Mouse (Mus musculus): ENCODE results near the gene H2al1i. TPM values are rescaled to one million over a fixed set of nuclear protein-coding genes. Genes with fewer than 3 reads are reported as not detected.
"Not testable (repeated sequence)": the region's sequence is repeated elsewhere in the genome, so short reads cannot be mapped to it uniquely, and the experiment has no call there.

The H2al1i gene
- polyA plus RNA-seq, 1 experiment from 2014 or later = not detected

DNA sequence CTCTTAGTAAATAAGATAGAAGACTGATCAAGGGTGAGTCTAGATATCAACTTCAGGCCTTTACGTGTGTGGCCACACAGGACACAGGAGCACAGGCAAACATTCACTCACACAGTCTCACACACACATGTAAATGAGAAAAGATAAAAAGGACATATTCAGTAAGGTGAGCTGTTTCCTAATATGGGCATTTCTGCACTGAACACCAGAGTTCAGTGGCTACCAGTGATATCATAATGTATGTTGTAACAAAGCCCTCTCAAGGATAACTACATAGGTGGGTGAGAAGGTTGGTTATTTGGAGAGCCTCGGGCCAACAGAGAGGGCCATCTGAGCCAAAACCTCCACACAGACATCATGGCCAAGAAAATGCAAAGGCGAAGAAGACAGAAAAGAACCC is 12.8 kb upstream of the H2al1i start, which contains the start of gene H2al1e:
H2al1e (plus strand) TSS at position 301 of the 400 bp plus-strand sequence.
- H3K4me1 ChIP-seq (ENCODE audit: control insufficient read depth, insufficient read depth, low read length); H3K27me3 ChIP-seq (ENCODE audit: control insufficient read depth, insufficient read depth, low read length); ATAC-seq (ENCODE audit: insufficient number of reproducible peaks, insufficient read depth, low FRiP score, low read depth); H3K9ac ChIP-seq (replicated peaks; ENCODE audit: low read depth, low read length); H3K27ac ChIP-seq (ENCODE audit: low read length); H3K4me2 ChIP-seq (replicated peaks; ENCODE audit: low read depth, low read length); H3K9me3 ChIP-seq (ENCODE audit: control insufficient read depth, low read depth, low read length); H3K36me3 ChIP-seq (ENCODE audit: control insufficient read depth, insufficient read depth, low read length); H3K4me3 ChIP-seq (ENCODE audit: low read depth, low read length): not testable (repeated sequence)
- WGBS = no CpG with 5 or more reads among the region's 3 CpGs

DNA sequence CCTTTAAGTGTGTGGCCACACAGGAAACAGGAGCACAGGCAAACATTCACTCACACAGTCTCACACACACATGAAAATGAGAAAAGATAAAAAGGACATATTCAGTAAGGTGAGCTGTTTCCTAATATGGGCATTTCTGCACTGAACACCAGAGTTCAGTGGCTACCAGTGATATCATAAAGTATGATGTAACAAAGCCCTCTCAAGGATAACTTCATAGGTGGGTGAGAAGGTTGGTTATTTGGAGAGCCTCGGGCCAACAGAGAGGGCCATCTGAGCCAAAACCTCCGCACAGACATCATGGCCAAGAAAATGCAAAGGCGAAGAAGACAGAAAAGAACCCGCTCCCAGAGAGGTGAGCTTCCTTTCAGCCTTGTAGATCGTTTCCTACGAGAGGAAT is 9.6 kb upstream of the H2al1i start, which contains the start of gene H2al1f:
H2al1f (plus strand) TSS at position 301 of the 400 bp plus-strand sequence.
- H3K36me3 ChIP-seq (ENCODE audit: control insufficient read depth, insufficient read depth, low read length); ATAC-seq (ENCODE audit: insufficient number of reproducible peaks, insufficient read depth, low FRiP score, low read depth); H3K9me3 ChIP-seq (ENCODE audit: control insufficient read depth, low read depth, low read length); H3K27me3 ChIP-seq (ENCODE audit: control insufficient read depth, insufficient read depth, low read length); H3K4me2 ChIP-seq (replicated peaks; ENCODE audit: low read depth, low read length); H3K4me1 ChIP-seq (ENCODE audit: control insufficient read depth, insufficient read depth, low read length); H3K27ac ChIP-seq (ENCODE audit: low read length); H3K9ac ChIP-seq (replicated peaks; ENCODE audit: low read depth, low read length); H3K4me3 ChIP-seq (ENCODE audit: low read depth, low read length): not testable (repeated sequence)
- no CpG with 5 or more reads among the region's 6 CpGs for WGBS

DNA sequence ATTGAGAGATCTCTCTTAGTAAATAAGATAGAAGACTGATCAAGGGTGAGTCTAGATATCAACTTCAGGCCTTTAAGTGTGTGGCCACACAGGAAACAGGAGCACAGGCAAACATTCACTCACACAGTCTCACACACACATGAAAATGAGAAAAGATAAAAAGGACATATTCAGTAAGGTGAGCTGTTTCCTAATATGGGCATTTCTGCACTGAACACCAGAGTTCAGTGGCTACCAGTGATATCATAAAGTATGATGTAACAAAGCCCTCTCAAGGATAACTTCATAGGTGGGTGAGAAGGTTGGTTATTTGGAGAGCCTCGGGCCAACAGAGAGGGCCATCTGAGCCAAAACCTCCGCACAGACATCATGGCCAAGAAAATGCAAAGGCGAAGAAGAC is 6.5 kb upstream of the H2al1i start, which contains the start of gene H2al1g:
H2al1g (plus strand) TSS at position 301 of the 400 bp plus-strand sequence.
- H3K36me3 ChIP-seq (ENCODE audit: control insufficient read depth, insufficient read depth, low read length); H3K27ac ChIP-seq (ENCODE audit: low read length); H3K9ac ChIP-seq (replicated peaks; ENCODE audit: low read depth, low read length); H3K9me3 ChIP-seq (ENCODE audit: control insufficient read depth, low read depth, low read length); ATAC-seq (ENCODE audit: insufficient number of reproducible peaks, insufficient read depth, low FRiP score, low read depth); H3K4me2 ChIP-seq (replicated peaks; ENCODE audit: low read depth, low read length); H3K4me3 ChIP-seq (ENCODE audit: low read depth, low read length); H3K27me3 ChIP-seq (ENCODE audit: control insufficient read depth, insufficient read depth, low read length); H3K4me1 ChIP-seq (ENCODE audit: control insufficient read depth, insufficient read depth, low read length): not testable (repeated sequence)
- no CpG with 5 or more reads among the region's 3 CpGs for WGBS

DNA sequence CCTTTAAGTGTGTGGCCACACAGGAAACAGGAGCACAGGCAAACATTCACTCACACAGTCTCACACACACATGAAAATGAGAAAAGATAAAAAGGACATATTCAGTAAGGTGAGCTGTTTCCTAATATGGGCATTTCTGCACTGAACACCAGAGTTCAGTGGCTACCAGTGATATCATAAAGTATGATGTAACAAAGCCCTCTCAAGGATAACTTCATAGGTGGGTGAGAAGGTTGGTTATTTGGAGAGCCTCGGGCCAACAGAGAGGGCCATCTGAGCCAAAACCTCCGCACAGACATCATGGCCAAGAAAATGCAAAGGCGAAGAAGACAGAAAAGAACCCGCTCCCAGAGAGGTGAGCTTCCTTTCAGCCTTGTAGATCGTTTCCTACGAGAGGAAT is 3.3 kb upstream of the H2al1i start, which contains the start of gene H2al1h:
H2al1h (plus strand) TSS at position 301 of the 400 bp plus-strand sequence.
- H3K27ac ChIP-seq (ENCODE audit: low read length); H3K9me3 ChIP-seq (ENCODE audit: control insufficient read depth, low read depth, low read length); H3K4me1 ChIP-seq (ENCODE audit: control insufficient read depth, insufficient read depth, low read length); H3K36me3 ChIP-seq (ENCODE audit: control insufficient read depth, insufficient read depth, low read length); H3K4me2 ChIP-seq (replicated peaks; ENCODE audit: low read depth, low read length); H3K4me3 ChIP-seq (ENCODE audit: low read depth, low read length); H3K27me3 ChIP-seq (ENCODE audit: control insufficient read depth, insufficient read depth, low read length); H3K9ac ChIP-seq (replicated peaks; ENCODE audit: low read depth, low read length); ATAC-seq (ENCODE audit: insufficient number of reproducible peaks, insufficient read depth, low FRiP score, low read depth): not testable (repeated sequence)
- no CpG with 5 or more reads among the region's 6 CpGs for WGBS

DNA sequence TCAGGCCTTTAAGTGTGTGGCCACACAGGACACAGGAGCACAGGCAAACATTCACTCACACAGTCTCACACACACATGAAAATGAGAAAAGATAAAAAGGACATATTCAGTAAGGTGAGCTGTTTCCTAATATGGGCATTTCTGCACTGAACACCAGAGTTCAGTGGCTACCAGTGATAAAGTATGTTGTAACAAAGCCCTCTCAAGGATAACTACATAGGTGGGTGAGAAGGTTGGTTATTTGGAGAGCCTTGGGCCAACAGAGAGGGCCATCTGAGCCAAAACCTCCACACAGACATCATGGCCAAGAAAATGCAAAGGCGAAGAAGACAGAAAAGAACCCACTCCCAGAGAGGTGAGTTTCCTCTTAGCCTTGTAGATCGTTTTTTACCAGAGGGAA is 3.1 kb downstream of the H2al1i start, which contains the start of gene H2al1j:
H2al1j (plus strand) TSS at position 301 of the 400 bp plus-strand sequence.
- 88% methylated on average over 2 of the region's 2 CpGs for WGBS
- H3K4me2 ChIP-seq (replicated peaks; ENCODE audit: low read depth, low read length); ATAC-seq (ENCODE audit: insufficient number of reproducible peaks, insufficient read depth, low FRiP score, low read depth); H3K36me3 ChIP-seq (ENCODE audit: control insufficient read depth, insufficient read depth, low read length); H3K9me3 ChIP-seq (ENCODE audit: control insufficient read depth, low read depth, low read length); H3K27me3 ChIP-seq (ENCODE audit: control insufficient read depth, insufficient read depth, low read length); H3K4me1 ChIP-seq (ENCODE audit: control insufficient read depth, insufficient read depth, low read length); H3K27ac ChIP-seq (ENCODE audit: low read length); H3K9ac ChIP-seq (replicated peaks; ENCODE audit: low read depth, low read length); H3K4me3 ChIP-seq (ENCODE audit: low read depth, low read length): not testable (repeated sequence)

DNA sequence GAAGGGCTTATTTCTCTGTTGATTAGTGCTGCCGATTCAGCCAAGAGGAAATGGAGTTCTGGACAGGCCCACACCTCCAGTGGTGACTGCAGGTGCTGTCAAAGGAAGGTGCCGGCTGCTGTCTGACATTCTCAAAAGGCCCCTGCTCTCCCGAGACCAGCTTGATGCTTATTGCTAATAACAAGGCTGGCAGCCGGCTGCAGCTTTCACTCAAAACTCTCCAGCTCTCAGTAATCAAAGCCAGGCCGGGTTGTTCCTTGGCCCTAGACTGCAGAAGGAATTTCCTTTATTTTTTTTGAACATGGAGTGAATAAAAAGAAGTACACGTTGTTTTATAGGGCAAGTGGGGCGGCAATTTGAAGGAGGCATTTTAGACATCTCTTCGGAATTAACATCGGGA is 21.3 kb downstream of the H2al1i start:
- no peaks in the 10 kb centered on the region for H3K4me1 ChIP-seq (ENCODE audit: control insufficient read depth, insufficient read depth, low read length)
- no peak overlapping the region for H3K4me3 ChIP-seq (ENCODE audit: low read depth, low read length)
- no peak overlapping the region for H3K27ac ChIP-seq (ENCODE audit: low read length)
- no peaks in the 10 kb centered on the region for H3K36me3 ChIP-seq (ENCODE audit: control insufficient read depth, insufficient read depth, low read length)
- no peak overlapping the region for H3K4me2 ChIP-seq (replicated peaks; ENCODE audit: low read depth, low read length)
- WGBS = 67% methylated on average over 9 of the region's 9 CpGs
- no peaks in the 10 kb centered on the region; the same call in 1 of the 2 replicates for H3K27me3 ChIP-seq (ENCODE audit: control insufficient read depth, insufficient read depth, low read length)
- H3K9me3 ChIP-seq (ENCODE audit: control insufficient read depth, low read depth, low read length) = no peaks in the 10 kb centered on the region
- ATAC-seq (ENCODE audit: insufficient number of reproducible peaks, insufficient read depth, low FRiP score, low read depth) = no peak
- H3K9ac ChIP-seq (replicated peaks; ENCODE audit: low read depth, low read length) = no peak overlapping the region

DNA sequence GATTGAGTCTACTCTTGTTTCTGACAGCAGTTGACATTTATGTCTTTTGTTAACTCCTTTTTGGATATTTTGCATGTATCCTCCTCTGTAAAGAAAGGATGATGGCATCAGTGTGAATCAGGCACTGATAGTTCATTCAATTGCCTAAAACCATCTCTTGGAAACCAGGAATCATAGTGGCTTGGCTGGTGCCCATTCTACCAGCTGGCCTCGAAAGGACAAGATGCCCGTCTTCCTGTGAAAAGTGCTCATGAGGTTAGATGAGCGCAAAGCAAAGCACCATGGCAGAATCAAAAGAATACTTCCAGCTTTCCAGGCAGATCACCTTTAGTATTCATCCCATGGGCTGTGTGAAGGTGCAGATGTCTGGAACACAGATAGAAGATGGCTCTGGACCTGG is 22.3 kb downstream of the H2al1i start:
- Histone ChIP-seq H3K27ac (ENCODE audit: low read length) (no peak overlapping the region), H3K4me1 (ENCODE audit: control insufficient read depth, insufficient read depth, low read length) (no peaks in the 10 kb centered on the region), H3K4me3 (ENCODE audit: low read depth, low read length) (no peak overlapping the region), H3K36me3 (ENCODE audit: control insufficient read depth, insufficient read depth, low read length) (no peaks in the 10 kb centered on the region), H3K9ac (replicated peaks; ENCODE audit: low read depth, low read length) (no peak overlapping the region), H3K27me3 (ENCODE audit: control insufficient read depth, insufficient read depth, low read length) (no peaks in the 10 kb centered on the region; the same call in 1 of the 2 replicates), H3K4me2 (replicated peaks; ENCODE audit: low read depth, low read length) (no peak overlapping the region), H3K9me3 (ENCODE audit: control insufficient read depth, low read depth, low read length) (no peaks in the 10 kb centered on the region)
- WGBS = 89% methylated on average over 3 of the region's 3 CpGs
- no peak for ATAC-seq (ENCODE audit: insufficient number of reproducible peaks, insufficient read depth, low FRiP score, low read depth)

DNA sequence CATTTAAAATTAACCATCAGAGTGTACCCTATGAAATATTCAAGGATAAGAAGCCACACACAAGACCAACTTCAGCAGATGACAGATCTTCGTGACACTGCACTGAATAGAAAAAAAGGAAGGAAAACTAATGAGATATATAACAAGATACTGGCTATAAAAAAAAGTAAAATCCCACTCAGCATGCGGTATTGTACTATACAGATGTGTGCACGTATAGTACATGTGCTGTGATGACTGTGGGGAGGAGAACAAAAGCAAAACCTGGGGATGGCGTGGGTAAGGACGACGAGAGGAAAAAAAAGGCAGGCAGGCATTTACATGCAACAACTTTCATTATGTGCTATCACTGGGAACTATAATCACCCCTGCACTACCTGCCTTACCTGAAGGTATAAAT is 36.4 kb downstream of the H2al1i start:
- Histone ChIP-seq H3K9me3 (ENCODE audit: control insufficient read depth, low read depth, low read length) (no peaks in the 10 kb centered on the region), H3K4me3 (ENCODE audit: low read depth, low read length) (no peak overlapping the region), H3K4me2 (replicated peaks; ENCODE audit: low read depth, low read length) (no peak overlapping the region), H3K4me1 (ENCODE audit: control insufficient read depth, insufficient read depth, low read length) (no peaks in the 10 kb centered on the region), H3K36me3 (ENCODE audit: control insufficient read depth, insufficient read depth, low read length) (no peaks in the 10 kb centered on the region), H3K27ac (ENCODE audit: low read length) (no peak overlapping the region), H3K9ac (replicated peaks; ENCODE audit: low read depth, low read length) (no peak overlapping the region), H3K27me3 (ENCODE audit: control insufficient read depth, insufficient read depth, low read length) (0 out of 2 replicates have a peak, but pooled peaks cover 2% of the 10 kb centered on the region)
- no peak for ATAC-seq (ENCODE audit: insufficient number of reproducible peaks, insufficient read depth, low FRiP score, low read depth)
- WGBS = 83% methylated on average over 6 of the region's 6 CpGs

DNA sequence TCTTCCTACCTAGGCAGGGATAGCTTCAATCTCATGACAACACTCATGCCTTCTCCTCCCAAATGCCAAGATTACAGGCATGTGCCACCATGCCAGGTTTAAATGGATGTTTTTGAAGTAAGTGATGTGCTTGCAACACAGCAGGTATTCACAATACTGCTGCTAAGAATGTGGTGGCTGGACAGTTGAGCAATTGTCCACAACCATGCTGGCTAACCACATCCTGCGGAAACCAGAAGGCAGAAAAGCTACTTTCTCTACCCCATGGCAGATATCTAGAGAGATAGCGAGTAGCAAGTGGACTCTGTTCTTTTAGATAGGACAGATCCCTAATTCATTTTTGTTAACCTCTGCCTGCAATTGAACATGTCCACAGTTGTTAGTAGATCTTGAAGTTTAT is 36.8 kb downstream of the H2al1i start:
- WGBS = 85% methylated on average over 2 of the region's 2 CpGs
- H3K36me3 ChIP-seq (ENCODE audit: control insufficient read depth, insufficient read depth, low read length) = no peaks in the 10 kb centered on the region
- H3K27me3 ChIP-seq (ENCODE audit: control insufficient read depth, insufficient read depth, low read length) = 0 out of 2 replicates have a peak, but pooled peaks cover 2% of the 10 kb centered on the region
- no peaks in the 10 kb centered on the region for H3K9me3 ChIP-seq (ENCODE audit: control insufficient read depth, low read depth, low read length)
- H3K4me3 ChIP-seq (ENCODE audit: low read depth, low read length) = no peak overlapping the region
- ATAC-seq (ENCODE audit: insufficient number of reproducible peaks, insufficient read depth, low FRiP score, low read depth) = no peak
- no peaks in the 10 kb centered on the region for H3K4me1 ChIP-seq (ENCODE audit: control insufficient read depth, insufficient read depth, low read length)
- no peak overlapping the region for H3K27ac ChIP-seq (ENCODE audit: low read length)
- H3K4me2 ChIP-seq (replicated peaks; ENCODE audit: low read depth, low read length) = no peak overlapping the region
- no peak overlapping the region for H3K9ac ChIP-seq (replicated peaks; ENCODE audit: low read depth, low read length)

All from stomach, embryonic 14.5 days (tissue).